Mouse (Mus musculus): Measurements from ENCODE around the gene Chrd.

DNA sequence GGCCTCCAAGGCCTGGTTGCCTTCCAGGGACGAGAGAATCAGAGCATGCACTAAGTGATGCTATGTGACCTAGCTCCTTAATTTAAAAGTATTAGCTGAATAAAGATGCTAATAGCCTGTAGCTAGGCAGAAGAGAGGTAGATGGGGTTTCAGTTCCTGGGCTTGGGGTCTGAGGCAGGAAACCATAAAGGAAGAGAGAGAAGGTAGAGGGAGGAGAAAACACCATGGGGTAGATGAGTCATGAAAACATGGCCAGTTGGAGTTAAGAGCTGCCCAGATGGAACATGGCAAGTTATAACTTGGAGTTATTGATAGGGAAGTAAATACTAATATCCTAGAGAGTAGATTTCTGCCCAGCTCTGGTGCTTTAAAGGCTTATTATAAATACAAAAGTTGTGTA, 24.5 kb downstream of the Chrd start:
- TF ChIP-seq POLR2A (IDR thresholded peaks at IDR 0.05; ENCODE audit: extremely low read depth, insufficient read depth, low read length) = no peak
- no peak for TF ChIP-seq CTCF (IDR thresholded peaks at IDR 0.05; ENCODE audit: extremely low read depth, insufficient read depth, low read length)

All from cortical plate, adult 2 months (tissue).